Mouse (Mus musculus) c-Kit-positive CD71-negative TER-119-negative erythroid progenitor cells, embryonic 14.5 days (primary cell): Measurements from ENCODE around the gene Mmd2.

Source experiments
- DNase-seq: peaks from one replicate; pipeline ENCODE4 v3.0.0-alpha.2; 2013; ENCODE audit warnings: low read depth

Gene Mmd2

GRCm38 (mm10) chr5:142608259-142608988 lies at the start of gene Mmd2:
TSS of gene Mmd2 (minus strand) at chr5:142608800.
- DNase-seq = no peak

- no peak for DNase-seq
Measured at GRCm38 (mm10) chr5:142652266-142652665, 43.7 kb upstream of the Mmd2 start.

DNA sequence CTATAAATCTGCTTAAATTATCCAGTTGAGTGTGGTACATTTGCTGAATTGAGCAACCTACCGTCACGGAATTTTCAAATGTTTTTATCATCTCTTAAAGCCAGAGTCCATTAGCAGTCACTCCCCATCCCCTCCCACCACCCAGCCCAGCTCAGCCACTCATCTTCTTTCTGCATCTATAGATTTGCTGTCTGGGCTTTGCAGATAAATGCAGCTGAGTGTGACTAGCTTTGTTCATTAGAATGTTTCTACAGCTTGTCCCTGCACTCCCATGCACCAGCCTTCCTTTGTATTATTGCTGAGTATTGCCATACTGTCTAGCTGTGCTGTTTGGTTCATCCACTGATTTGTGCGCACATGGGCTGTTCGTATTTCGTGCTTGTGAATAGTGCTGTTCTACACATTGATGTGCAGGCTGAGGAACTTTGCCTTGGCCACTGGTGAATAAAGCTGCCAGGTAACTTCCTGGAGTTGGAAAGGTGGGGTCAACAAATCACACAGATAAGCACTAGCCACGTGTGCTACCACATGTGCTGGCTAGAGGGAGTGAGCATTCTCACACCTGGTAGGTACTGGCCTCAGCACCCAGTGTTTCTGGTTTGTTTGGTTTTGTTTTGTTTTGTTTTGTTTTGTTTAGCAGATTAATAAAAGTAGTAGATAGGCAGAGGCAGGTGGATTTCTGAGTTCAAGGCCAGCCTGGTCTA lies 42.3 kb upstream of the Mmd2 start:
- DNase-seq = peak; percentile 30

DNA sequence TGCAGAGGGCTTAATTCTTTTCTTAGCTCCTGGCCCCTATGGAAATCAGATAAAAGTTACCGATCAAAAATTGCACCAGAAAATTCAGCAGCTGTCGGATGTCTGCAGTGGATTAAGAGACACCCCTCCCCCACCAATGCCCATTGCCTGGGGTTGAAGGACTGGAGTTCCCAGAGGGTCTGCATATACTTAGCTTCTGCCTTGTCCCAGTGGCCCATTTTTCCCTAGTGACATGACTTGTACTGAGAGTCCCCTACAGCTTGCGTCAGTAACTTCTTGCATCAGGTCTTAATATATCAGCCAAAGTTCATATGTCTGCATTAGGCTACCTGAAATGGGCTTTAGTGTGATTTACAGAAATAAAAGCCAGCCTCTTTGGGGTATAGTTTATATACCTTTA lies 41.8 kb upstream of the Mmd2 start:
- no peak for DNase-seq

GRCm38 (mm10) chr5:142649460-142650050 lies 41.0 kb upstream of the Mmd2 start:
- DNase-seq = no peak

GRCm38 (mm10) chr5:142648162-142648561 lies 39.6 kb upstream of the Mmd2 start:
- no peak for DNase-seq

DNA sequence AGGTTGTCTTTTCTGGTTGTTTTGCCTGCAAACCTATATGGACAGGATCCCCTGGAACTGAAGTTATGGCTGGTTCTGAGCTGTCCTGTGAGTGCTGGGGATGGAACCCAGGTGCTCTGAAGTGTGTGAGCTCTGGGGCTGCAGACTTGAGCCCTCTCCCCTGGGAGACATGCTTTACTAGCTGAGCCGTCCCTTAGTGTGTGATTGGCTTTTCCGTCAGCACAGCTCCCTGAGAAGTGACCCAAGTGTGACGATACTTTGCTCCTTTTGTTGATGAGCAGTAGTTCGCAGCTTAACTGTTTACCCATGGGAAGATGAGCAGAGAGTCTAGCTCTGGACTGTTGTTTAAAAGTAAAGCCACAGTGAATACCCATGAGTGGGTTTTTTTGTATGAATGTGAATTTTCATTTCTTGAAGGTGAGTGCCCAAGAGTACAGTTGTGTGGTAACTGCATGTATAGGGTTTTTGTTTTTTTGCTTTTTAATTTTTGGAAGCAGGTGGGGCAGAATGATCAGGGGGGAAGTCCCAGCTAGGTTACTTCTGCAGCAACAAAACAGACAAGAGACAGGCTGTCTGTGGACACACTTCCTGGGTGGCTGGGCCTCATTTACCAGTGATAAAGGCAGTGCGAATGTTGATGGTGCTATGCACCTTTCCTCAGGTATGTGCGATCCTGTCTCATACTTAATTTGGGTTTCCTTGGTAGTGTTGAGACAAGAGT lies 32.9 kb upstream of the Mmd2 start:
- DNase-seq = no peak

GRCm38 (mm10) chr5:142640088-142640487 lies 31.5 kb upstream of the Mmd2 start:
- no peak for DNase-seq

- no peak for DNase-seq
Measured at GRCm38 (mm10) chr5:142637823-142638222, 29.2 kb upstream of the Mmd2 start.

DNA sequence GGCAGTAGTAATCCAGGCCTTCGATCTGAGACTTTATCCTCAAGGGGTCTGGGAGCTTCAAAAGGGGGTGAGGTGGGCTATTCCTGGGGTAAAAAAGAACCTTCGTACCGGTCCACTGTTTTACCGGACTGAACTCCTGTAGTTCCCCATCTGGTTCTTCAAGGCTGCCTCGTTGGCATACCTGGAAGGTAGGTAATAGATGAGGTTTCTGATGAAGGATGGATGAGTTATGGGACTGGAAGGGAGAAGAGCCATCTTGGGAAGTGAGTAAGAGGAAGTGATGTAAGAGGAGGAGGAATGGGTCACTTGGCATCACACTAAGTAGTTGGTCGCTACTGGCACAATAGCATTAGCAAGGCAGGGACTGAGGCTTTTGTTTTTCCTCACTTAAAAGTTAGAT lies 21.6 kb upstream of the Mmd2 start:
- no peak for DNase-seq

DNA sequence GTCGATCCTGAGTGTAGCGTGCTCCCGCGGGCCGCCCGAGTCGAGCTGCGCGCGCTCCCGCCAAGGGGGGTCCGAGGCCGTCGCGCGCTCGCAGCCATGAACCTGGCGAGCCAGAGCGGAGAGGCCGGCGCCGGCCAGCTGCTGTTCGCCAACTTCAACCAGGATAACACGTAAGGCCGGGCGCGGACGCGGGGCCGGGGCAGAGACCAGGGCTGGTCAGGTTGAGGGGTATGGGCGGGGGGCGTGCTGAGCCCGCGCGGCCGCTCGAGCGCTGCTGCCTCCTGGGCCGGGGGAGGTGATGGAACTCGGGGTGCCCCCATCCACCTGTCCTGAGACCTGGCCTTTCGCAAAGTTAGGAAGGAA lies 21.0 kb upstream of the Mmd2 start:
- no peak for DNase-seq

GRCm38 (mm10) chr5:142628726-142629662 lies 20.4 kb upstream of the Mmd2 start:
- DNase-seq = peak; percentile 89

GRCm38 (mm10) chr5:142627398-142627797 lies 18.8 kb upstream of the Mmd2 start, which contains the start of gene Wipi2:
TSS of gene Wipi2 (plus strand) at chr5:142627698.
- no peak for DNase-seq

DNA sequence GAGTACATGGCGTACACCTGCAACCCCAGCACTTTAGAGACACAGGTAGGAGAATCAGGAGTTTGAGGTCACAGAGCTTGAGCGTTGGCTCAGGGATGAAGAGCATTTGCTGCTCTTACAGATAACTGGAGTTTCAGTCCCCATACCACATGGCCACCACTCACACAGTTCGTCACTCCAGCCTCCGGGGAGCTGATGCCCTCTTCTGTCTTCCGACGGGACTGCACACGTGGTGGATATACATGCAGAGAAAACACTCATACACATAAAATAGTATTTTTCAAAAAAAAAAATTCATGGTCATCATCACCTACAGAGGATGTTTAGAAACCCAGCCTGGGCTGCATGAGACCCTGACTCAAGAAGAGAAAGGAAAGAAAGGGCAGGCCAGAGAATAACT lies 14.5 kb upstream of the Mmd2 start:
- DNase-seq = no peak

DNA sequence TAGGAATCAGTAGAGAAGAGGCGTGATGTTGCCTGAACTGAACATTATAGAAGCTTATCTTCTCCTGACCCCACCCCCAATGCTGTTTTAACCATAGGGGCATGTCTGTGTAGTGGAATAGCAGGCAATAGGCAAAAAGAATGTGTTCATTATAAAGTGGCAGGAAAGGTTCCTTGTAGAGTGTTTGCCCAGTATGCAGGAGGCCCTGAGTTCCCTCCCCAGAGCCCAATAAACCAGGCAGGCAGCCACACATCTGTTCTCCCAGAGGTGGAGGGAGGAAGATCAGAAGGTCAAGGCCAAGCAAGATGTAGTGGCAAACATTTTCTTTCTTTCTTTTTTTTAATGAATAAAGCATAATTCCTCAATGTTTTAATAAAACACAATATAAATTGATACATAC lies 13.5 kb upstream of the Mmd2 start:
- DNase-seq = no peak

- DNase-seq = no peak
Measured at GRCm38 (mm10) chr5:142621421-142621820, 12.8 kb upstream of the Mmd2 start.

DNA sequence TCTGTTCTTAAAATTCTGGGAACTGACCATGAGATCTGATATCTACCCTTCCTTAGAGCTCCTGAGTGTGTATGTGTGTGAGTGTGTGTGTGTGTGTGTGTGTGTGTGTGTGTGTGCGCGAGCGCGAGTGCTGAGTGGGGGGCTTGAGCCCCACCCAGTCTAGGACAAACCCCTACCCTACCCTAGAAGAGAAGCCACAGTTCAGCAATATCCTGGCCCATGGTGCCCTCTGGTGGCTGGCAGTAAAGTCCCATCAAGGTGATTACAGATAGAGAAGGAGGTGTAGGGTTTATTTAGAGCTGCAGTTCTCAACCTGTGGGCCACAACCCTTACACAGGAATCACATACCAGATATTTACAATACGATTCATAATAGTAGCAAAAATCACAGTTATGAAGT lies 11.3 kb upstream of the Mmd2 start:
- DNase-seq = no peak

DNA sequence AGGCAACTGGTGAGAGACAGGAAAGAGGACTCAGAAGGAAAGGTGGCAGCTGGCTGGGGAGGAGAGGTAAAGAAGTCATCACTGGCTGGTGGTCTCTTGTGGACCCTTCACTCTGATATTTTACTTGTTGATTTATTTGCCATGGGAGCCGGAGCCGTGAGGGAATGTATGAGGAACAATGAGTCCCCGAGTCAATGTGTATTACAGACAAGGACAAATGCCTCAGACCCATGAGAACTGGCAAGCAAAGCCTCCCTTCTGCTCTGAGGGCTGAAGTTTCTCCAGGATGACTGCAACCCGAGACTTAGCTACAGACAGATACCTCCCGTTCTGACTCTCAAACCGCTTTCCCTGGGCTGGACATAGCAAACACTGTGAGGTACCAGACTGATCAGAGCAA lies 7.7 kb upstream of the Mmd2 start:
- no peak for DNase-seq

- DNase-seq = no peak
Measured at GRCm38 (mm10) chr5:142615638-142616037, 7.0 kb upstream of the Mmd2 start.

GRCm38 (mm10) chr5:142614513-142614912 lies 5.9 kb upstream of the Mmd2 start:
- no peak for DNase-seq

- DNase-seq = no peak
Measured at GRCm38 (mm10) chr5:142610362-142610761, 1.8 kb upstream of the Mmd2 start.

- no peak for DNase-seq
Measured at GRCm38 (mm10) chr5:142608989-142609325, 357 bp upstream of the Mmd2 start.
